8 mouse cellular contexts compared by ENCODE assay signal in the genomic region with DNA sequence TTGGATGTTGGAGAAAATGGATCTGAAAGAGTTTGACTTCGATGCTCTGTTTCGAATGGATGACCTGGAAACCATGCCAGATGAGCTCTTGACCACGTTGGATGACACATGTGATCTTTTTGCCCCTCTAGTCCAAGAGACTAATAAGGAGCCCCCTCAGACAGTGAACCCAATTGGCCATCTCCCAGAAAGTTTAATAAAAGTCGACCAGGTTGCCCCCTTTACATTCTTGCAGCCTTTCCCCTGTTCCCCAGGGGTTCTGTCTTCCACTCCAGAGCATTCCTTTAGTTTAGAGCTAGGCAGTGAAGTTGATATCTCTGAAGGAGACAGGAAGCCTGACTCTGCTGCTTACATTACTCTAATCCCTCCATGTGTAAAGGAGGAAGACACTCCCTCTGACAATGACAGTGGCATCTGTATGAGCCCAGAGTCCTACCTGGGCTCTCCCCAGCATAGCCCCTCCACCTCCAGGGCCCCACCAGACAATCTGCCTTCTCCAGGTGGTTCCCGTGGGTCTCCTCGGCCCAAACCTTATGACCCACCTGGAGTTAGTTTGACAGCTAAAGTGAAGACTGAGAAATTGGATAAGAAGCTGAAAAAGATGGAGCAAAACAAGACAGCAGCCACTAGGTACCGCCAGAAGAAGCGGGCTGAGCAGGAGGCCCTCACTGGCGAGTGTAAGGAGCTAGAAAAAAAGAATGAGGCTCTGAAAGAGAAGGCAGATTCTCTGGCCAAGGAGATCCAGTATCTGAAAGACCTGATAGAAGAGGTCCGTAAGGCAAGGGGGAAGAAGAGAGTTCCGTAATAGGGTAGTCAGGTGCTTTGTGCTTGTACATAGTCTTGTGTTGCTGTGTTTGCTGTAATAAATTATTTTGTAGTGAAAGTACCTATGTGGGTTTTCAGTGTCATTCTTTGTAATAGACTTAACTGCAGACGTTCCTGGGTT. TPM values are rescaled to one million over a fixed set of nuclear protein-coding genes. Genes with fewer than 3 reads are reported as not detected.
DNase-seq lines count a peak whose midpoint lies in the region; ATAC-seq and TF ChIP-seq lines count a peak whose summit lies in the region.

No protein-coding gene starts in this region.

- peak overlapping the region; percentile 95 for H3K27ac ChIP-seq in lung, embryonic 15.5 days
- H3K27ac ChIP-seq in embryonic facial prominence, embryonic 12.5 days, result peak overlapping the region; percentile 99
- peak overlapping the region; percentile 100 for H3K27ac ChIP-seq in intestine, embryonic 16.5 days (ENCODE audit: low read length)
- H3K27ac ChIP-seq in olfactory bulb, adult 2 months (ENCODE audit: insufficient read depth, low read depth, low read length), result no peak overlapping the region

- 50% methylated on average over 12 of the region's 12 CpGs for WGBS in lung, embryonic 15.5 days
- WGBS in embryonic facial prominence, embryonic 12.5 days, result 66% methylated on average over 12 of the region's 12 CpGs
- 53% methylated on average over 12 of the region's 12 CpGs for WGBS in intestine, embryonic 16.5 days
- 34% methylated on average over 12 of the region's 12 CpGs for WGBS in olfactory bulb, adult 2 months

- peak overlapping the region; percentile 86 for H3K4me3 ChIP-seq in lung, embryonic 15.5 days
- peak overlapping the region; percentile 99 for H3K4me3 ChIP-seq in embryonic facial prominence, embryonic 12.5 days
- H3K4me3 ChIP-seq in intestine, embryonic 16.5 days (ENCODE audit: low read length), result peak overlapping the region; percentile 100
- peak overlapping the region; percentile 90 for H3K4me3 ChIP-seq in olfactory bulb, adult 2 months (ENCODE audit: insufficient read depth, low read depth, low read length)

- ATAC-seq in lung, embryonic 15.5 days (ENCODE audit: borderline replicate concordance, extremely low read depth, low FRiP score, low TSS enrichment), result no peak
- ATAC-seq in embryonic facial prominence, embryonic 12.5 days (ENCODE audit: insufficient number of reproducible peaks, insufficient read depth, low FRiP score, low TSS enrichment), result no peak
- ATAC-seq in intestine, embryonic 16.5 days, result no peak
- no peak for ATAC-seq in inflammation-experienced regulatory T-cells, adult 6 months

- no peaks in the 10 kb centered on the region for H3K27me3 ChIP-seq in lung, embryonic 15.5 days
- no peaks in the 10 kb centered on the region for H3K27me3 ChIP-seq in embryonic facial prominence, embryonic 12.5 days
- no peaks in the 10 kb centered on the region for H3K27me3 ChIP-seq in intestine, embryonic 16.5 days (replicated peaks; ENCODE audit: control insufficient read depth, insufficient read depth, low read length)

- TF ChIP-seq CTCF in olfactory bulb, adult 2 months (IDR thresholded peaks at IDR 0.05; ENCODE audit: insufficient read depth, low read depth, low read length), result no peak

- H3K9ac ChIP-seq in lung, embryonic 15.5 days, result peak overlapping the region; percentile 96
- H3K9ac ChIP-seq in embryonic facial prominence, embryonic 12.5 days, result peak overlapping the region; percentile 100
- peak overlapping the region; percentile 100 for H3K9ac ChIP-seq in intestine, embryonic 16.5 days (ENCODE audit: low read depth, low read length)

- no peaks in the 10 kb centered on the region for H3K9me3 ChIP-seq in lung, embryonic 15.5 days
- no peaks in the 10 kb centered on the region for H3K9me3 ChIP-seq in embryonic facial prominence, embryonic 12.5 days
- no peaks in the 10 kb centered on the region for H3K9me3 ChIP-seq in intestine, embryonic 16.5 days (ENCODE audit: control insufficient read depth, low read length)

- DNase-seq in lung, postnatal 14 days, result no peak
- no peak for DNase-seq in right cerebral cortex, postnatal 10 days (ENCODE audit: low spot score in 2 of 2)
- no peak for DNase-seq in c-Kit-positive CD71-positive TER-119-positive erythroid progenitor cells, embryonic 14.5 days (ENCODE audit: low spot score)

- peak overlapping the region; percentile 82 for H3K4me2 ChIP-seq in lung, embryonic 15.5 days
- peak overlapping the region; percentile 88 for H3K4me2 ChIP-seq in embryonic facial prominence, embryonic 12.5 days (replicated peaks)
- H3K4me2 ChIP-seq in intestine, embryonic 16.5 days (ENCODE audit: low read depth, low read length), result peak overlapping the region; percentile 94

- H3K36me3 ChIP-seq in lung, embryonic 15.5 days, result peaks cover 47% of the 10 kb centered on the region
- peaks cover 49% of the 10 kb centered on the region for H3K36me3 ChIP-seq in embryonic facial prominence, embryonic 12.5 days
- peaks cover 20% of the 10 kb centered on the region for H3K36me3 ChIP-seq in intestine, embryonic 16.5 days (ENCODE audit: control insufficient read depth, insufficient read depth, low read length)

- TF ChIP-seq POLR2A in olfactory bulb, adult 2 months (IDR thresholded peaks at IDR 0.05; ENCODE audit: insufficient read depth, low read depth, low read length), result no peak

- H3K4me1 ChIP-seq in lung, embryonic 15.5 days, result peaks cover 34% of the 10 kb centered on the region
- peaks cover 38% of the 10 kb centered on the region for H3K4me1 ChIP-seq in embryonic facial prominence, embryonic 12.5 days
- peaks cover 52% of the 10 kb centered on the region for H3K4me1 ChIP-seq in intestine, embryonic 16.5 days (ENCODE audit: control insufficient read depth, insufficient read depth, low read length)
- peaks cover 7% of the 10 kb centered on the region for H3K4me1 ChIP-seq in olfactory bulb, adult 2 months (ENCODE audit: control insufficient read depth, insufficient read depth, low read length)

RNA-seq across cellular contexts. Expression of a gene that starts 1.9 kb away (rescaled TPM):
- 121 and 124 TPM in 2 replicates for polyA plus RNA-seq in lung, embryonic 15.5 days (2015; fragmentation: Nextera tagmentation; extraction: Ambion mirVana)
- 104 and 117 TPM in 2 replicates for polyA plus RNA-seq in embryonic facial prominence, embryonic 12.5 days (2016; fragmentation: Nextera tagmentation; extraction: Ambion mirVana)
- 141 and 160 TPM in 2 replicates for polyA plus RNA-seq in intestine, embryonic 16.5 days (2015; fragmentation: Nextera tagmentation; extraction: Ambion mirVana)
- not detected in 2 replicates for polyA plus RNA-seq in olfactory bulb, adult 2 months (2012; ENCODE audit: insufficient read depth, insufficient read length, low replicate concordance, missing spikeins)
- polyA plus RNA-seq in inflammation-experienced regulatory T-cells, adult 6 months (2017; shearing (Covaris generic)), result 10 to 100 TPM; 78.7 to 96.6 (median 84.8) TPM

RNA-seq across cellular contexts. Expression of a gene that starts 7.2 kb away (rescaled TPM):
- 47.1 and 51.8 TPM in 2 replicates for polyA plus RNA-seq in lung, embryonic 15.5 days (2015; fragmentation: Nextera tagmentation; extraction: Ambion mirVana)
- polyA plus RNA-seq in embryonic facial prominence, embryonic 12.5 days (2016; fragmentation: Nextera tagmentation; extraction: Ambion mirVana), result 65.3 and 65.9 TPM in 2 replicates
- polyA plus RNA-seq in intestine, embryonic 16.5 days (2015; fragmentation: Nextera tagmentation; extraction: Ambion mirVana), result 43.0 and 47.8 TPM in 2 replicates
- not detected in 2 replicates for polyA plus RNA-seq in olfactory bulb, adult 2 months (2012; ENCODE audit: insufficient read depth, insufficient read length, low replicate concordance, missing spikeins)
- polyA plus RNA-seq in inflammation-experienced regulatory T-cells, adult 6 months (2017; shearing (Covaris generic)), result 10 to 100 TPM; 19.9 to 24.4 (median 21.7) TPM

RNA-seq across cellular contexts. Expression of a gene that starts 21.3 kb away (rescaled TPM):
- not detected in 2 replicates for polyA plus RNA-seq in lung, embryonic 15.5 days (2015; fragmentation: Nextera tagmentation; extraction: Ambion mirVana)
- polyA plus RNA-seq in embryonic facial prominence, embryonic 12.5 days (2016; fragmentation: Nextera tagmentation; extraction: Ambion mirVana), result 1.6 TPM in 1 of 2 replicates, not detected in the other
- polyA plus RNA-seq in intestine, embryonic 16.5 days (2015; fragmentation: Nextera tagmentation; extraction: Ambion mirVana), result 4.1 TPM in 1 of 2 replicates, not detected in the other
- not detected in 2 replicates for polyA plus RNA-seq in olfactory bulb, adult 2 months (2012; ENCODE audit: insufficient read depth, insufficient read length, low replicate concordance, missing spikeins)
- polyA plus RNA-seq in inflammation-experienced regulatory T-cells, adult 6 months (2017; shearing (Covaris generic)), result 10 to 100 TPM in 1 of 3 experiments, not detected in 2; 10.7 TPM

RNA-seq across cellular contexts. Expression of a gene that starts 23.1 kb away (rescaled TPM):
- 28.4 and 28.9 TPM in 2 replicates for polyA plus RNA-seq in lung, embryonic 15.5 days (2015; fragmentation: Nextera tagmentation; extraction: Ambion mirVana)
- 39.7 and 42.1 TPM in 2 replicates for polyA plus RNA-seq in embryonic facial prominence, embryonic 12.5 days (2016; fragmentation: Nextera tagmentation; extraction: Ambion mirVana)
- polyA plus RNA-seq in intestine, embryonic 16.5 days (2015; fragmentation: Nextera tagmentation; extraction: Ambion mirVana), result 26.0 and 29.1 TPM in 2 replicates
- polyA plus RNA-seq in olfactory bulb, adult 2 months (2012; ENCODE audit: insufficient read depth, insufficient read length, low replicate concordance, missing spikeins), result not detected in 2 replicates
- 10 to 100 TPM; 29.1 to 39.4 (median 34.2) TPM for polyA plus RNA-seq in inflammation-experienced regulatory T-cells, adult 6 months (2017; shearing (Covaris generic))

RNA-seq across cellular contexts. Expression of a gene that starts 30.1 kb away (rescaled TPM):
- not detected in 2 replicates for polyA plus RNA-seq in lung, embryonic 15.5 days (2015; fragmentation: Nextera tagmentation; extraction: Ambion mirVana)
- 0.01 and 0.03 TPM in 2 replicates for polyA plus RNA-seq in embryonic facial prominence, embryonic 12.5 days (2016; fragmentation: Nextera tagmentation; extraction: Ambion mirVana)
- 0.05 TPM in 1 of 2 replicates, not detected in the other for polyA plus RNA-seq in intestine, embryonic 16.5 days (2015; fragmentation: Nextera tagmentation; extraction: Ambion mirVana)
- polyA plus RNA-seq in olfactory bulb, adult 2 months (2012; ENCODE audit: insufficient read depth, insufficient read length, low replicate concordance, missing spikeins), result not detected in 2 replicates
- polyA plus RNA-seq in inflammation-experienced regulatory T-cells, adult 6 months (2017; shearing (Covaris generic)), result under 1 TPM in 1 of 3 experiments, not detected in 2; 0.04 TPM
